Comparison of ENCODE assay signal across 8 mouse cellular contexts in genomic region chr2:155613953-155614352, GRCm38 (mm10). TPM values are rescaled to one million over a fixed set of nuclear protein-coding genes. Genes with fewer than 3 reads are reported as not detected.
DNase-seq lines count a peak whose midpoint lies in the region; ATAC-seq and TF ChIP-seq lines count a peak whose summit lies in the region.

No protein-coding gene starts in this region.

- peak overlapping the region; percentile 89 for H3K27ac ChIP-seq in heart, embryonic 10.5 days
- no peak overlapping the region for H3K27ac ChIP-seq in ES-Bruce4 (ENCODE audit: insufficient read depth, low read length)
- H3K27ac ChIP-seq in hindbrain, embryonic 13.5 days = no peak overlapping the region
- H3K27ac ChIP-seq in liver, postnatal 0 days (ENCODE audit: low read depth) = no peak overlapping the region

- H3K9ac ChIP-seq in ES-Bruce4 (ENCODE audit: low read depth, poor library complexity, severe bottlenecking) = no peak overlapping the region
- no peak overlapping the region for H3K9ac ChIP-seq in hindbrain, embryonic 13.5 days
- peak overlapping the region; percentile 17; the same call in 1 of the 2 replicates for H3K9ac ChIP-seq in liver, postnatal 0 days (replicated peaks)

- ATAC-seq in hindbrain, embryonic 13.5 days (ENCODE audit: low FRiP score) = no peak
- ATAC-seq in liver, postnatal 0 days = peak; percentile 61

- no peak for TF ChIP-seq EP300 in ES-Bruce4 (IDR thresholded peaks at IDR 0.05; ENCODE audit: insufficient read depth, low read depth, low read length)
- TF ChIP-seq EP300 in liver, postnatal 0 days (IDR thresholded peaks at IDR 0.05; ENCODE audit: low read depth) = no peak

- H3K4me1 ChIP-seq in heart, embryonic 10.5 days = peaks cover 56% of the 10 kb centered on the region
- peaks cover 10% of the 10 kb centered on the region for H3K4me1 ChIP-seq in ES-Bruce4 (ENCODE audit: control insufficient read depth, insufficient read depth, low read length)
- H3K4me1 ChIP-seq in hindbrain, embryonic 13.5 days (replicated peaks) = peaks cover 8% of the 10 kb centered on the region
- peaks cover 6% of the 10 kb centered on the region for H3K4me1 ChIP-seq in liver, postnatal 0 days (ENCODE audit: insufficient read depth)

- 54% methylated on average over 8 of the region's 8 CpGs for WGBS in heart, embryonic 10.5 days
- WGBS in hindbrain, embryonic 13.5 days = 70% methylated on average over 8 of the region's 8 CpGs
- 46% methylated on average over 8 of the region's 8 CpGs for WGBS in liver, postnatal 0 days (ENCODE audit: insufficient replicate concordance)

- H3K36me3 ChIP-seq in heart, embryonic 10.5 days = peaks cover 44% of the 10 kb centered on the region
- H3K36me3 ChIP-seq in ES-Bruce4 (ENCODE audit: control insufficient read depth, insufficient read depth, low read length, poor library complexity, severe bottlenecking) = no peaks in the 10 kb centered on the region
- H3K36me3 ChIP-seq in hindbrain, embryonic 13.5 days = no peaks in the 10 kb centered on the region
- H3K36me3 ChIP-seq in liver, postnatal 0 days (replicated peaks; ENCODE audit: insufficient read depth, low read length) = no peaks in the 10 kb centered on the region

- intact Hi-C loops in heart, postnatal 25 days (cut with DNase I) = no loop called here

- no peak for TF ChIP-seq CTCF in ES-Bruce4 (IDR thresholded peaks at IDR 0.05; ENCODE audit: low read depth, low read length)
- TF ChIP-seq CTCF in liver, postnatal 0 days (IDR thresholded peaks at IDR 0.05; ENCODE audit: low read depth) = no peak

- TF ChIP-seq POLR2A in ES-Bruce4 (IDR thresholded peaks at IDR 0.05; ENCODE audit: insufficient read depth, low read length) = no peak

- DNase-seq in heart, embryonic 10.5 days (ENCODE audit: low spot score) = no peak
- no peak for DNase-seq in heart, postnatal 25 days (ENCODE audit: low spot score)
- DNase-seq in liver, postnatal 0 days = no peak
- no peak for DNase-seq in spleen, postnatal 10 days (ENCODE audit: low spot score in 2 of 2)
- no peak for DNase-seq in spleen, postnatal 14 days (ENCODE audit: low spot score in 2 of 2)
- DNase-seq in testis, postnatal 10 days (ENCODE audit: low spot score) = no peak

- no peaks in the 10 kb centered on the region for H3K27me3 ChIP-seq in heart, embryonic 10.5 days (ENCODE audit: insufficient read depth, poor library complexity, severe bottlenecking)
- no peaks in the 10 kb centered on the region for H3K27me3 ChIP-seq in ES-Bruce4 (ENCODE audit: control insufficient read depth, insufficient read depth, low read length, poor library complexity, severe bottlenecking)
- H3K27me3 ChIP-seq in hindbrain, embryonic 13.5 days = 0 out of 2 replicates have a peak, but pooled peaks cover 17% of the 10 kb centered on the region
- H3K27me3 ChIP-seq in liver, postnatal 0 days (ENCODE audit: insufficient read depth, low read length) = peaks cover 7% of the 10 kb centered on the region; the same call in 1 of the 2 replicates

- peak overlapping the region; percentile 53 for H3K4me2 ChIP-seq in hindbrain, embryonic 13.5 days
- peak overlapping the region; percentile 67 for H3K4me2 ChIP-seq in liver, postnatal 0 days (ENCODE audit: low read depth, low read length)

- no peaks in the 10 kb centered on the region for H3K9me3 ChIP-seq in heart, embryonic 10.5 days
- no peaks in the 10 kb centered on the region for H3K9me3 ChIP-seq in ES-Bruce4 (replicated peaks; ENCODE audit: control insufficient read depth, insufficient read depth, low read length, poor library complexity, severe bottlenecking)
- H3K9me3 ChIP-seq in hindbrain, embryonic 13.5 days = no peaks in the 10 kb centered on the region
- H3K9me3 ChIP-seq in liver, postnatal 0 days (ENCODE audit: low read length) = no peaks in the 10 kb centered on the region

- H3K4me3 ChIP-seq in heart, embryonic 10.5 days = peak overlapping the region; percentile 58
- peak overlapping the region; percentile 59 for H3K4me3 ChIP-seq in ES-Bruce4 (ENCODE audit: low read depth, low read length)
- H3K4me3 ChIP-seq in hindbrain, embryonic 13.5 days = 0 out of 2 replicates have a peak overlapping the region, but pooled peaks have one; percentile 27
- peak overlapping the region; percentile 43 for H3K4me3 ChIP-seq in liver, postnatal 0 days (ENCODE audit: low read depth, low read length)

RNA-seq across cellular contexts. Expression of gene Myh7b, which starts 2.9 kb away (rescaled TPM):
- 12.4 and 15.7 TPM in 2 replicates for polyA plus RNA-seq in heart, embryonic 10.5 days (2016; fragmentation: Nextera tagmentation; extraction: Ambion mirVana)
- total RNA-seq in heart, postnatal 25 days (2021) = 10 to 100 TPM; 35.4 to 36.0 TPM
- 0.70 and 1.0 TPM in 2 replicates for polyA plus RNA-seq in ES-Bruce4 (2011; ENCODE audit: insufficient read depth, insufficient read length, low read depth, missing spikeins)
- 0.82 and 0.88 TPM in 2 replicates for polyA plus RNA-seq in hindbrain, embryonic 13.5 days (2015; fragmentation: Nextera tagmentation; extraction: Ambion mirVana)
- 0.15 and 0.38 TPM in 2 replicates for polyA plus RNA-seq in liver, postnatal 0 days (2015; fragmentation: Nextera tagmentation; extraction: Ambion mirVana)

RNA-seq across cellular contexts. Expression of gene Gss, which starts 21.3 kb away (rescaled TPM):
- polyA plus RNA-seq in heart, embryonic 10.5 days (2016; fragmentation: Nextera tagmentation; extraction: Ambion mirVana) = 24.2 and 29.1 TPM in 2 replicates
- total RNA-seq in heart, postnatal 25 days (2021) = 10 to 100 TPM; 13.4 to 13.9 TPM
- 13.4 and 14.8 TPM in 2 replicates for polyA plus RNA-seq in ES-Bruce4 (2011; ENCODE audit: insufficient read depth, insufficient read length, low read depth, missing spikeins)
- 14.8 and 16.4 TPM in 2 replicates for polyA plus RNA-seq in hindbrain, embryonic 13.5 days (2015; fragmentation: Nextera tagmentation; extraction: Ambion mirVana)
- polyA plus RNA-seq in liver, postnatal 0 days (2015; fragmentation: Nextera tagmentation; extraction: Ambion mirVana) = 48.9 and 49.3 TPM in 2 replicates
